Mouse (Mus musculus): ENCODE measurements at regions not wholly inside any gene's neighbourhood (a gene's known extent, or its start where the extent isn't known, plus 50 kb on each side); places are given as distances from the start of the nearest gene placed in this dataset.

- Histone ChIP-seq H3K4me1 (ENCODE audit: control insufficient read depth, insufficient read depth, low read length) (no peaks in the 10 kb centered on the region), H3K4me2 (ENCODE audit: low read depth) (no peak overlapping the region), H3K4me3 (ENCODE audit: low read depth, low read length) (no peak overlapping the region), H3K9ac (ENCODE audit: low read length) (no peak overlapping the region), H3K36me3 (ENCODE audit: control insufficient read depth, insufficient read depth, low read length) (no peaks in the 10 kb centered on the region), H3K27ac (ENCODE audit: low read depth, low read length) (no peak overlapping the region), H3K9me3 (ENCODE audit: control insufficient read depth, low read length) (no peaks in the 10 kb centered on the region), H3K27me3 (ENCODE audit: control insufficient read depth, insufficient read depth, low read length) (no peaks in the 10 kb centered on the region)
- DNase-seq (ENCODE audit: low spot score) (no peak), ATAC-seq (ENCODE audit: insufficient read depth, low FRiP score, low TSS enrichment) (no peak)
- WGBS: 96% methylated on average over 1 of the region's 1 CpGs
Measured at GRCm38 (mm10) chr3:150752787-150753186, 684.9 kb upstream of the Adgrl4 start.

DNA sequence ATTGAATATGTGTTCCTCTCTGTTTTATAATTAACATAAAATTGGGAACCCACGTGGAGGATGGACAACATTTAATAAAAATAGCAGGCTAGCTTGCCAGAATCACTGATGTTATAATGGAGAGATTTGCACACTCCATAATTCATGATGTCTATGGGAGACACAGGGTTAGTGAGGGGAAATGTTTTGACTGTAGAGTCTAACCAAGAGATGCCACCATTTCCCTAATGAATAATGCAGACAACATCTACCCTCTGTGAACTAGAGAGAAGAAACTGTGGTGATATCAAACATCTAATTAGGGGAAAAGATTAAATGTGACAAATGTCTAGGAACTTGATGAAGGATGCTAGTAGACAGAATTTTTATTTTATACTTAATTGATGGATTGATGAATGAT lies 677.8 kb upstream of the Adgrl4 start:
- Histone ChIP-seq H3K4me1 (ENCODE audit: control insufficient read depth, insufficient read depth, low read length) (no peaks in the 10 kb centered on the region), H3K9me3 (ENCODE audit: control insufficient read depth, low read length) (no peaks in the 10 kb centered on the region), H3K9ac (ENCODE audit: low read length) (no peak overlapping the region), H3K4me3 (ENCODE audit: low read depth, low read length) (no peak overlapping the region), H3K27ac (ENCODE audit: low read depth, low read length) (no peak overlapping the region), H3K27me3 (ENCODE audit: control insufficient read depth, insufficient read depth, low read length) (no peaks in the 10 kb centered on the region), H3K36me3 (ENCODE audit: control insufficient read depth, insufficient read depth, low read length) (no peaks in the 10 kb centered on the region), H3K4me2 (ENCODE audit: low read depth) (no peak overlapping the region)
- ATAC-seq (ENCODE audit: insufficient read depth, low FRiP score, low TSS enrichment) (no peak), DNase-seq (ENCODE audit: low spot score) (no peak)
- WGBS: 66% methylated on average over 1 of the region's 1 CpGs

DNA sequence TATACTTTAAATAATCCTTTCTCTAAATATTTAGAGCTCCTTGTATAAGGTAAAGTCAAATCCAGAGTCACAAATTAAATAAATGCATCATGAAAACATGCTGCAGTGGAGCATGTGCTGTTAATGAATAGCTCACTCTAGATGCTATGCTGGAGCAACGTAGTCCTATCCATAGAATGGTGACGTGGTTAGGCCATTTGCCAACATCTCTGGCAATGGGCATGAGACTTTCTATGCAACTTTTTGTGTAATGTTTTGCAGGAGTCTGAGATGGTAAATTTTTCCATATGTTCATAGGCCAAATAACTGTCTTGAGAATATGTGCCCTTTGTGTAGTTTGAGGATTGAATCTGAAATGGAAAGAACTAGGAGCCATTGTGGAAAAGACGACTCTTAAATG lies 653.1 kb upstream of the Adgrl4 start:
- Histone ChIP-seq H3K27me3 (ENCODE audit: control insufficient read depth, insufficient read depth, low read length) (no peaks in the 10 kb centered on the region), H3K9ac (ENCODE audit: low read length) (no peak overlapping the region), H3K4me2 (ENCODE audit: low read depth) (no peak overlapping the region), H3K4me3 (ENCODE audit: low read depth, low read length) (no peak overlapping the region), H3K36me3 (ENCODE audit: control insufficient read depth, insufficient read depth, low read length) (no peaks in the 10 kb centered on the region), H3K4me1 (ENCODE audit: control insufficient read depth, insufficient read depth, low read length) (no peaks in the 10 kb centered on the region), H3K27ac (ENCODE audit: low read depth, low read length) (no peak overlapping the region), H3K9me3 (ENCODE audit: control insufficient read depth, low read length) (no peaks in the 10 kb centered on the region)
- no peak for ATAC-seq (ENCODE audit: insufficient read depth, low FRiP score, low TSS enrichment)
- no peak for DNase-seq (ENCODE audit: low spot score)
- WGBS: 88% methylated on average over 3 of the region's 3 CpGs

GRCm38 (mm10) chr3:150817807-150818206 lies 619.9 kb upstream of the Adgrl4 start:
- H3K4me2 ChIP-seq (ENCODE audit: low read depth): no peak overlapping the region
- no peak overlapping the region for H3K27ac ChIP-seq (ENCODE audit: low read depth, low read length)
- no peak overlapping the region for H3K4me3 ChIP-seq (ENCODE audit: low read depth, low read length)
- no peaks in the 10 kb centered on the region for H3K4me1 ChIP-seq (ENCODE audit: control insufficient read depth, insufficient read depth, low read length)
- no peak overlapping the region for H3K9ac ChIP-seq (ENCODE audit: low read length)
- DNase-seq (ENCODE audit: low spot score): no peak
- H3K9me3 ChIP-seq (ENCODE audit: control insufficient read depth, low read length): no peaks in the 10 kb centered on the region
- no peaks in the 10 kb centered on the region for H3K27me3 ChIP-seq (ENCODE audit: control insufficient read depth, insufficient read depth, low read length)
- H3K36me3 ChIP-seq (ENCODE audit: control insufficient read depth, insufficient read depth, low read length): no peaks in the 10 kb centered on the region
- ATAC-seq (ENCODE audit: insufficient read depth, low FRiP score, low TSS enrichment): no peak

GRCm38 (mm10) chr3:150819369-150819768 lies 618.3 kb upstream of the Adgrl4 start:
- WGBS: 82% methylated on average over 4 of the region's 4 CpGs
- ATAC-seq (ENCODE audit: insufficient read depth, low FRiP score, low TSS enrichment): no peak
- Histone ChIP-seq H3K9ac (ENCODE audit: low read length) (no peak overlapping the region), H3K4me3 (ENCODE audit: low read depth, low read length) (no peak overlapping the region), H3K27me3 (ENCODE audit: control insufficient read depth, insufficient read depth, low read length) (no peaks in the 10 kb centered on the region), H3K4me1 (ENCODE audit: control insufficient read depth, insufficient read depth, low read length) (no peaks in the 10 kb centered on the region), H3K4me2 (ENCODE audit: low read depth) (no peak overlapping the region), H3K9me3 (ENCODE audit: control insufficient read depth, low read length) (no peaks in the 10 kb centered on the region), H3K36me3 (ENCODE audit: control insufficient read depth, insufficient read depth, low read length) (no peaks in the 10 kb centered on the region), H3K27ac (ENCODE audit: low read depth, low read length) (no peak overlapping the region)
- no peak for DNase-seq (ENCODE audit: low spot score)

- no peaks in the 10 kb centered on the region for H3K4me1 ChIP-seq (ENCODE audit: control insufficient read depth, insufficient read depth, low read length)
- H3K27me3 ChIP-seq (ENCODE audit: control insufficient read depth, insufficient read depth, low read length): no peaks in the 10 kb centered on the region
- H3K36me3 ChIP-seq (ENCODE audit: control insufficient read depth, insufficient read depth, low read length): no peaks in the 10 kb centered on the region
- ATAC-seq (ENCODE audit: insufficient read depth, low FRiP score, low TSS enrichment) (no peak), DNase-seq (ENCODE audit: low spot score) (no peak)
- no peak overlapping the region for H3K27ac ChIP-seq (ENCODE audit: low read depth, low read length)
- no peak overlapping the region for H3K4me3 ChIP-seq (ENCODE audit: low read depth, low read length)
- H3K9me3 ChIP-seq (ENCODE audit: control insufficient read depth, low read length): no peaks in the 10 kb centered on the region
- no peak overlapping the region for H3K4me2 ChIP-seq (ENCODE audit: low read depth)
- WGBS: 88% methylated on average over 5 of the region's 5 CpGs
- no peak overlapping the region for H3K9ac ChIP-seq (ENCODE audit: low read length)
Measured at GRCm38 (mm10) chr3:150820039-150820438, 617.6 kb upstream of the Adgrl4 start.

GRCm38 (mm10) chr3:150846029-150846428 lies 591.7 kb upstream of the Adgrl4 start:
- 91% methylated on average over 2 of the region's 2 CpGs for WGBS
- Histone ChIP-seq H3K27ac (ENCODE audit: low read depth, low read length) (no peak overlapping the region), H3K4me1 (ENCODE audit: control insufficient read depth, insufficient read depth, low read length) (no peaks in the 10 kb centered on the region), H3K4me3 (ENCODE audit: low read depth, low read length) (no peak overlapping the region), H3K9me3 (ENCODE audit: control insufficient read depth, low read length) (no peaks in the 10 kb centered on the region), H3K9ac (ENCODE audit: low read length) (no peak overlapping the region), H3K27me3 (ENCODE audit: control insufficient read depth, insufficient read depth, low read length) (no peaks in the 10 kb centered on the region), H3K36me3 (ENCODE audit: control insufficient read depth, insufficient read depth, low read length) (no peaks in the 10 kb centered on the region), H3K4me2 (ENCODE audit: low read depth) (no peak overlapping the region)
- DNase-seq (ENCODE audit: low spot score) (no peak), ATAC-seq (ENCODE audit: insufficient read depth, low FRiP score, low TSS enrichment) (no peak)

DNA sequence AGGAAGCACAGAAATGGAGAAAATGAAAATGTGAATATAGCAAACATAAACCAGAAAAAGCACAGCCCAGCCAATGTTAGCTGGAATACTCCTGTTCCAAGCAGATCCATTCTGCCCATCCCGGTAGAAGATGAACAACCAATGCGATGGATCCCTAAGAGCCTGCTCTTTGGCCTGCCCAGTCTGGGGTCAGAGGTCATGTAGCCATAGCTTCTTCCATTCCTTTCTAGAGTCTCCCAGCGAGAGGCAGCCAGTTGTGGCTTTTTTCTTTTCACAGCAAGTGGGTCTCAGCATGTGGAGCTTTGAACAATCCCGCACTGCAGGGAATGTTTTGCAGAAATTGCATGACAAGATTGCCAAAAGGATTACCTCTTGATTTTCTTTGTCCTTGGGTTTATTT lies 585.6 kb upstream of the Adgrl4 start:
- Histone ChIP-seq H3K4me1 (ENCODE audit: control insufficient read depth, insufficient read depth, low read length) (peaks cover 2% of the 10 kb centered on the region; the same call in 1 of the 2 replicates), H3K9me3 (ENCODE audit: control insufficient read depth, low read length) (no peaks in the 10 kb centered on the region), H3K9ac (ENCODE audit: low read length) (no peak overlapping the region), H3K27ac (ENCODE audit: low read depth, low read length) (no peak overlapping the region), H3K36me3 (ENCODE audit: control insufficient read depth, insufficient read depth, low read length) (no peaks in the 10 kb centered on the region), H3K4me3 (ENCODE audit: low read depth, low read length) (no peak overlapping the region), H3K27me3 (ENCODE audit: control insufficient read depth, insufficient read depth, low read length) (no peaks in the 10 kb centered on the region), H3K4me2 (ENCODE audit: low read depth) (no peak overlapping the region)
- 0 out of 2 replicates have a peak, but pooled peaks have one; percentile 22 for ATAC-seq (ENCODE audit: insufficient read depth, low FRiP score, low TSS enrichment)
- no peak for DNase-seq (ENCODE audit: low spot score)
- WGBS: 14% methylated on average over 4 of the region's 4 CpGs

GRCm38 (mm10) chr3:150896668-150897067 lies 541.0 kb upstream of the Adgrl4 start:
- H3K4me2 ChIP-seq (ENCODE audit: low read depth): no peak overlapping the region
- H3K9ac ChIP-seq (ENCODE audit: low read length): no peak overlapping the region
- H3K27me3 ChIP-seq (ENCODE audit: control insufficient read depth, insufficient read depth, low read length): no peaks in the 10 kb centered on the region
- H3K36me3 ChIP-seq (ENCODE audit: control insufficient read depth, insufficient read depth, low read length): no peaks in the 10 kb centered on the region
- no peak overlapping the region for H3K27ac ChIP-seq (ENCODE audit: low read depth, low read length)
- H3K4me3 ChIP-seq (ENCODE audit: low read depth, low read length): no peak overlapping the region
- WGBS: 77% methylated on average over 2 of the region's 2 CpGs
- H3K4me1 ChIP-seq (ENCODE audit: control insufficient read depth, insufficient read depth, low read length): no peaks in the 10 kb centered on the region
- ATAC-seq (ENCODE audit: insufficient read depth, low FRiP score, low TSS enrichment) (no peak), DNase-seq (ENCODE audit: low spot score) (no peak)
- H3K9me3 ChIP-seq (ENCODE audit: control insufficient read depth, low read length): no peaks in the 10 kb centered on the region
